Mouse (Mus musculus): ENCODE measurements around the gene Galnt6.
A peak's percentile ranks its signal among the peaks of the same experiment; 100 is the strongest.

Galnt6 gene

GRCm38 (mm10) chr15:100719217-100719616 is 10.0 kb downstream of the Galnt6 start:
- DNase-seq, result no peak

- DNase-seq, result no peak
Observed at GRCm38 (mm10) chr15:100718572-100718971, 10.6 kb downstream of the Galnt6 start.

- DNase-seq, result no peak
Observed at GRCm38 (mm10) chr15:100717933-100718332, 11.2 kb downstream of the Galnt6 start.

GRCm38 (mm10) chr15:100715399-100715993 is 13.7 kb downstream of the Galnt6 start:
- DNase-seq, result no peak

GRCm38 (mm10) chr15:100714470-100714869 is 14.7 kb downstream of the Galnt6 start:
- no peak for DNase-seq

GRCm38 (mm10) chr15:100710838-100711237 is 18.3 kb downstream of the Galnt6 start:
- no peak for DNase-seq

- DNase-seq, result no peak
Observed at GRCm38 (mm10) chr15:100708433-100709078, 20.6 kb downstream of the Galnt6 start.

- DNase-seq, result peak; percentile 76 to 90
Observed at GRCm38 (mm10) chr15:100706226-100706625, 22.9 kb downstream of the Galnt6 start.

- DNase-seq, result no peak
Observed at GRCm38 (mm10) chr15:100705376-100705775, 23.8 kb downstream of the Galnt6 start.

GRCm38 (mm10) chr15:100703913-100704312 is 25.3 kb downstream of the Galnt6 start:
- peak in 1 of 2 experiments; percentile 11 for DNase-seq

- no peak for DNase-seq
Observed at GRCm38 (mm10) chr15:100701856-100702255, 27.3 kb downstream of the Galnt6 start.

- DNase-seq, result no peak
Observed at GRCm38 (mm10) chr15:100701108-100701507, 28.1 kb downstream of the Galnt6 start.

- no peak for DNase-seq
Observed at GRCm38 (mm10) chr15:100700424-100700823, 28.8 kb downstream of the Galnt6 start.

- DNase-seq, result no peak
Observed at GRCm38 (mm10) chr15:100699386-100699785, 29.8 kb downstream of the Galnt6 start.

- no peak for DNase-seq
Observed at GRCm38 (mm10) chr15:100698078-100698477, 31.1 kb downstream of the Galnt6 start.

- no peak for DNase-seq
Observed at GRCm38 (mm10) chr15:100694406-100694805, 34.8 kb downstream of the Galnt6 start.

- no peak for DNase-seq
Observed at GRCm38 (mm10) chr15:100691990-100692389, 37.2 kb downstream of the Galnt6 start.

GRCm38 (mm10) chr15:100687430-100687971 is 41.7 kb downstream of the Galnt6 start, which contains the start of gene Cela1:
Gene Cela1 (minus strand): TSS chr15:100687921.
- no peak for DNase-seq

- peak in 1 of 2 experiments; percentile 39 for DNase-seq
Observed at GRCm38 (mm10) chr15:100686989-100687388, 42.2 kb downstream of the Galnt6 start.

- DNase-seq, result no peak
Observed at GRCm38 (mm10) chr15:100686434-100686833, 42.7 kb downstream of the Galnt6 start.

- no peak for DNase-seq
Observed at GRCm38 (mm10) chr15:100685849-100686248, 43.3 kb downstream of the Galnt6 start.

- DNase-seq, result no peak
Observed at GRCm38 (mm10) chr15:100685255-100685654, 43.9 kb downstream of the Galnt6 start.

GRCm38 (mm10) chr15:100684450-100684849 is 44.7 kb downstream of the Galnt6 start:
- DNase-seq, result no peak

GRCm38 (mm10) chr15:100683041-100683440 is 46.1 kb downstream of the Galnt6 start:
- peak; percentile 46 to 66 for DNase-seq
